Mouse (Mus musculus): ENCODE measurements around the gene Dgat2. TPM values are rescaled to one million over a fixed set of nuclear protein-coding genes. Genes with fewer than 3 reads are reported as not detected.

Gene Dgat2
- polyA plus RNA-seq, 1 experiment from 2014 or later: 17.3 TPM

DNA sequence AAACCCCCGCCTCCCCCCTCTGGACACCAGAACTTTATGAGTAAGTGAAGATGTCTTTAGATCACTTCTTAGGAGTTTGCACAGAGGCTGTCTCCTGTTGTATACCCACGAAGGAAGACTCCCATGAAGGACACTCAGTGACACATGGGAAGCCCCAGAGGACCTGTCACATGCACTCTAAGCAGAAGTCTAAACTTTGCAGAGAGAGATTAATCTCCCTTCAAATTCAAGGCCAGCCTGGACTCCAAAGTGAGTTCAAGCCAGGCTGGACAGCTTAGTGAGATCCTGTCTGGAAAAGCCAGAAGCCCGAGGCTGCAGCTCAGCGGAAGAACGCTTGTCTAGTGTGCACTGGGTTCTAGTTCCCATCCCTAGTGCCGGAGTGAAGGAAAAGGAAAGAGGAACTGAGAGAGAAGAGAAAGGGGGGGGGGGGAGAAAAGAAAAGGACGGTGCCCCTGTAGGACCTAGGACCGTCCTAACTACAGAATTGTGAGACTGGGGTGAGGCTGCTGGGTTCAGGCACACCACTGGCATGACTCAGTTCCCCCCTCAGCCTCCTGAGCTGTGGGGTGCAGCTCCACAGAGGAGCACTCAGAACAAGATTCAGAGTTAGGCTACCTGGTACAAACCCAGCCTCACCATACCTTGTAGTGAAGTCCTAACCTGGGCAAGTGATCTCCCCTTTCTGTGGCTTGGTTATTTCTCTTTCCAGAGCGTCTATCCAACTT lies 17.1 kb upstream of the Dgat2 start:
- ATAC-seq (ENCODE audit: low FRiP score) (no peak), DNase-seq (ENCODE audit: low spot score) (no peak)
- Histone ChIP-seq H3K4me1 (replicated peaks; ENCODE audit: control insufficient read depth, insufficient read depth, low read length) (no peaks in the 10 kb centered on the region), H3K27me3 (ENCODE audit: control insufficient read depth, insufficient read depth, low read length) (no peaks in the 10 kb centered on the region), H3K9ac (no peak overlapping the region), H3K4me3 (replicated peaks; ENCODE audit: low read length) (no peak overlapping the region), H3K36me3 (replicated peaks; ENCODE audit: control insufficient read depth, insufficient read depth) (no peaks in the 10 kb centered on the region), H3K4me2 (replicated peaks) (no peak overlapping the region), H3K27ac (no peak overlapping the region), H3K9me3 (ENCODE audit: control insufficient read depth, low read length) (no peaks in the 10 kb centered on the region)
- 88% methylated on average over 9 of the region's 9 CpGs for WGBS

DNA sequence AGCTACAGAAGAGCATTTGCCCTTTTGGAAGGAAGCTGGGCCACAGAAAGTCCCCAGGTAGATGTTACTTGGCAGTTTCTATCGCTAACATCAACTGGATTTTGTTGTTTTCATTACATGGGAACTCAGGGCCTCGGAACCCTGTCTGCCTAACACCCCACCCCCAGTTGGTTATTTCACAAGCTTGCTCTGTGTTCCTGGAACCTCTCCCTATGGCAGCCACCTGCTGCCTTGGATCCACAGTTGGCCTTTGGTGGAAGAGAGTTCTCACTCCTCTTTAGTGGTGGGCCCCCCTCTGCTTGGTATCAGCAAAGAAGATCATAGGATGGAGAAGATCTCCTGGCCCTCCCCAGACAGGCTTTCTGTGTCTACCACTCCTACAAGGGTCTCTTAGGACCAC lies 16.3 kb upstream of the Dgat2 start:
- Histone ChIP-seq H3K9ac (no peak overlapping the region), H3K4me2 (replicated peaks) (no peak overlapping the region), H3K27ac (no peak overlapping the region), H3K4me3 (replicated peaks; ENCODE audit: low read length) (no peak overlapping the region), H3K9me3 (ENCODE audit: control insufficient read depth, low read length) (no peaks in the 10 kb centered on the region), H3K27me3 (ENCODE audit: control insufficient read depth, insufficient read depth, low read length) (no peaks in the 10 kb centered on the region), H3K4me1 (replicated peaks; ENCODE audit: control insufficient read depth, insufficient read depth, low read length) (no peaks in the 10 kb centered on the region), H3K36me3 (replicated peaks; ENCODE audit: control insufficient read depth, insufficient read depth) (no peaks in the 10 kb centered on the region)
- ATAC-seq (ENCODE audit: low FRiP score) (no peak), DNase-seq (ENCODE audit: low spot score) (no peak)
- WGBS: 88% methylated on average over 2 of the region's 2 CpGs

DNA sequence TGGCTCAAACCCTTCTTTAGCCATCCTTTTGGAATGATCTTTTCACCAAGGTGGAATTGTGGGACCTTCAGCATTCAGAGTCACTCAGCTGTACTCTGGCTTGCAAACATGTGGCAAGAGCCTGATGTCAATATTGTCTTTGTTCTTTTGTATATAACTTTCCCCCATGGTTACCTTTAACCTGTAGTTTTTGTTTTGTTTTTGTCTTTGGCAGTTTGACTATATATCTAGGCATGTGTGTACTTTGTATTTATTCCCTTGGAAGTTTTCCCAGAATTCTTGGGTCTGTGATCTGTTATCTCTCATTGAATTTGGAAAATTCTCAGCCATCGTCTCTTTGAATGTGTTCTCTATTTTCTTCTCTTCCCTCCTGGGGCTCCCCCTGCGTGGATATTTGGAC lies 12.0 kb upstream of the Dgat2 start:
- DNase-seq (ENCODE audit: low spot score) (no peak), ATAC-seq (ENCODE audit: low FRiP score) (no peak)
- Histone ChIP-seq H3K4me3 (replicated peaks; ENCODE audit: low read length) (no peak overlapping the region), H3K36me3 (replicated peaks; ENCODE audit: control insufficient read depth, insufficient read depth) (no peaks in the 10 kb centered on the region), H3K4me1 (replicated peaks; ENCODE audit: control insufficient read depth, insufficient read depth, low read length) (no peaks in the 10 kb centered on the region), H3K27me3 (ENCODE audit: control insufficient read depth, insufficient read depth, low read length) (no peaks in the 10 kb centered on the region), H3K9ac (no peak overlapping the region), H3K4me2 (replicated peaks) (no peak overlapping the region), H3K27ac (no peak overlapping the region), H3K9me3 (ENCODE audit: control insufficient read depth, low read length) (no peaks in the 10 kb centered on the region)
- 53% methylated on average over 2 of the region's 2 CpGs for WGBS

DNA sequence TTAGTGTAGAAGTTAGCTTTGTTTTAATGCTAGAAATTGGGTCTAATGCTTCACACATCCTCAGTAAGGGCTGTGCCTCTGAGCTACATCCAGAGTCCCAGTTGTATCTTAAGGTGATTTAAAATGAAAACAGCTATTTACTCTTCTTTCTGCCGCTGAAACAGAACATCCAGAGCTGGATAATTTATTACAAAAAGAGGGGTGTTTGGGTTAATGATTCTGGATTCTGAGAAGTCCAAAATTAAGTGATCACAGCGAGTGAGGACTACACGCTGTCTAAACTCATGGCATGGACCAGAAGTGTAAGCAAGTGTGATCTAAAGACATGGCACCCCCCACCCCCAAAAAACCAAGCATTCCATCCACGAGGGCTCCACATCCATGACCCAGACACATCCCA lies 11.4 kb upstream of the Dgat2 start:
- DNase-seq (ENCODE audit: low spot score): no peak
- WGBS: 90% methylated on average over 4 of the region's 4 CpGs
- Histone ChIP-seq H3K4me2 (replicated peaks) (no peak overlapping the region), H3K4me1 (replicated peaks; ENCODE audit: control insufficient read depth, insufficient read depth, low read length) (no peaks in the 10 kb centered on the region), H3K27me3 (ENCODE audit: control insufficient read depth, insufficient read depth, low read length) (no peaks in the 10 kb centered on the region), H3K9me3 (ENCODE audit: control insufficient read depth, low read length) (no peaks in the 10 kb centered on the region), H3K27ac (no peak overlapping the region), H3K36me3 (replicated peaks; ENCODE audit: control insufficient read depth, insufficient read depth) (no peaks in the 10 kb centered on the region), H3K9ac (no peak overlapping the region), H3K4me3 (replicated peaks; ENCODE audit: low read length) (no peak overlapping the region)
- no peak for ATAC-seq (ENCODE audit: low FRiP score)

- Histone ChIP-seq H3K27me3 (ENCODE audit: control insufficient read depth, insufficient read depth, low read length) (no peaks in the 10 kb centered on the region), H3K4me2 (replicated peaks) (no peak overlapping the region), H3K4me3 (replicated peaks; ENCODE audit: low read length) (no peak overlapping the region), H3K4me1 (replicated peaks; ENCODE audit: control insufficient read depth, insufficient read depth, low read length) (no peaks in the 10 kb centered on the region), H3K36me3 (replicated peaks; ENCODE audit: control insufficient read depth, insufficient read depth) (no peaks in the 10 kb centered on the region), H3K9ac (no peak overlapping the region), H3K9me3 (ENCODE audit: control insufficient read depth, low read length) (no peaks in the 10 kb centered on the region), H3K27ac (no peak overlapping the region)
- DNase-seq (ENCODE audit: low spot score) (no peak), ATAC-seq (ENCODE audit: low FRiP score) (no peak)
Observed at GRCm38 (mm10) chr7:99191411-99191810, 8.9 kb upstream of the Dgat2 start.

- no peak overlapping the region for H3K4me3 ChIP-seq (replicated peaks; ENCODE audit: low read length)
- no peaks in the 10 kb centered on the region for H3K36me3 ChIP-seq (replicated peaks; ENCODE audit: control insufficient read depth, insufficient read depth)
- H3K4me2 ChIP-seq (replicated peaks): no peak overlapping the region
- ATAC-seq (ENCODE audit: low FRiP score) (no peak), DNase-seq (ENCODE audit: low spot score) (no peak)
- H3K27me3 ChIP-seq (ENCODE audit: control insufficient read depth, insufficient read depth, low read length): no peaks in the 10 kb centered on the region
- WGBS: 86% methylated on average over 5 of the region's 5 CpGs
- no peak overlapping the region for H3K27ac ChIP-seq
- no peaks in the 10 kb centered on the region for H3K9me3 ChIP-seq (ENCODE audit: control insufficient read depth, low read length)
- no peak overlapping the region for H3K9ac ChIP-seq
- H3K4me1 ChIP-seq (replicated peaks; ENCODE audit: control insufficient read depth, insufficient read depth, low read length): no peaks in the 10 kb centered on the region
Observed at GRCm38 (mm10) chr7:99189885-99190284, 7.4 kb upstream of the Dgat2 start.

GRCm38 (mm10) chr7:99188630-99189029 lies 6.1 kb upstream of the Dgat2 start:
- Histone ChIP-seq H3K9me3 (ENCODE audit: control insufficient read depth, low read length) (no peaks in the 10 kb centered on the region), H3K27me3 (ENCODE audit: control insufficient read depth, insufficient read depth, low read length) (no peaks in the 10 kb centered on the region), H3K4me1 (replicated peaks; ENCODE audit: control insufficient read depth, insufficient read depth, low read length) (no peaks in the 10 kb centered on the region), H3K4me2 (replicated peaks) (no peak overlapping the region), H3K9ac (no peak overlapping the region), H3K4me3 (replicated peaks; ENCODE audit: low read length) (no peak overlapping the region), H3K36me3 (replicated peaks; ENCODE audit: control insufficient read depth, insufficient read depth) (no peaks in the 10 kb centered on the region), H3K27ac (no peak overlapping the region)
- DNase-seq (ENCODE audit: low spot score) (no peak), ATAC-seq (ENCODE audit: low FRiP score) (no peak)
- 84% methylated on average over 6 of the region's 6 CpGs for WGBS

- H3K9ac ChIP-seq: no peak overlapping the region
- ATAC-seq (ENCODE audit: low FRiP score) (no peak), DNase-seq (ENCODE audit: low spot score) (no peak)
- WGBS: 93% methylated on average over 5 of the region's 5 CpGs
- no peak overlapping the region for H3K4me3 ChIP-seq (replicated peaks; ENCODE audit: low read length)
- H3K27me3 ChIP-seq (ENCODE audit: control insufficient read depth, insufficient read depth, low read length): no peaks in the 10 kb centered on the region
- no peak overlapping the region for H3K27ac ChIP-seq
- H3K9me3 ChIP-seq (ENCODE audit: control insufficient read depth, low read length): no peaks in the 10 kb centered on the region
- H3K4me1 ChIP-seq (replicated peaks; ENCODE audit: control insufficient read depth, insufficient read depth, low read length): no peaks in the 10 kb centered on the region
- no peak overlapping the region for H3K4me2 ChIP-seq (replicated peaks)
- no peaks in the 10 kb centered on the region for H3K36me3 ChIP-seq (replicated peaks; ENCODE audit: control insufficient read depth, insufficient read depth)
Observed at GRCm38 (mm10) chr7:99187451-99187850, 4.9 kb upstream of the Dgat2 start.

- Histone ChIP-seq H3K27me3 (ENCODE audit: control insufficient read depth, insufficient read depth, low read length) (0 out of 2 replicates have a peak, but pooled peaks cover 8% of the 10 kb centered on the region), H3K9ac (no peak overlapping the region), H3K9me3 (ENCODE audit: control insufficient read depth, low read length) (no peaks in the 10 kb centered on the region), H3K4me1 (replicated peaks; ENCODE audit: control insufficient read depth, insufficient read depth, low read length) (0 out of 2 replicates have a peak, but pooled peaks cover 4% of the 10 kb centered on the region), H3K36me3 (replicated peaks; ENCODE audit: control insufficient read depth, insufficient read depth) (no peaks in the 10 kb centered on the region), H3K4me2 (replicated peaks) (no peak overlapping the region), H3K4me3 (replicated peaks; ENCODE audit: low read length) (no peak overlapping the region), H3K27ac (no peak overlapping the region)
- WGBS: 89% methylated on average over 3 of the region's 3 CpGs
- no peak for ATAC-seq (ENCODE audit: low FRiP score)
- DNase-seq (ENCODE audit: low spot score): no peak
Observed at GRCm38 (mm10) chr7:99185405-99185804, 2.9 kb upstream of the Dgat2 start.

GRCm38 (mm10) chr7:99183751-99184150 lies 1.2 kb upstream of the Dgat2 start:
- DNase-seq (ENCODE audit: low spot score) (no peak), ATAC-seq (ENCODE audit: low FRiP score) (no peak)
- no peak overlapping the region for H3K4me3 ChIP-seq (replicated peaks; ENCODE audit: low read length)
- 77% methylated on average over 6 of the region's 6 CpGs for WGBS
- no peaks in the 10 kb centered on the region for H3K36me3 ChIP-seq (replicated peaks; ENCODE audit: control insufficient read depth, insufficient read depth)
- no peaks in the 10 kb centered on the region for H3K9me3 ChIP-seq (ENCODE audit: control insufficient read depth, low read length)
- H3K9ac ChIP-seq: no peak overlapping the region
- no peak overlapping the region for H3K4me2 ChIP-seq (replicated peaks)
- no peak overlapping the region for H3K27ac ChIP-seq
- 0 out of 2 replicates have a peak, but pooled peaks cover 8% of the 10 kb centered on the region for H3K27me3 ChIP-seq (ENCODE audit: control insufficient read depth, insufficient read depth, low read length)
- 0 out of 2 replicates have a peak, but pooled peaks cover 4% of the 10 kb centered on the region for H3K4me1 ChIP-seq (replicated peaks; ENCODE audit: control insufficient read depth, insufficient read depth, low read length)

Measured in hindbrain, embryonic 14.5 days (tissue).